Mouse (Mus musculus): ENCODE data around the gene Neu3. TPM values are rescaled to one million over a fixed set of nuclear protein-coding genes. Genes with fewer than 3 reads are reported as not detected.
A peak's percentile ranks its signal among the peaks of the same experiment; 100 is the strongest.

Neu3 gene
- polyA plus RNA-seq, 1 experiment from 2014 or later = 4.0 TPM

DNA sequence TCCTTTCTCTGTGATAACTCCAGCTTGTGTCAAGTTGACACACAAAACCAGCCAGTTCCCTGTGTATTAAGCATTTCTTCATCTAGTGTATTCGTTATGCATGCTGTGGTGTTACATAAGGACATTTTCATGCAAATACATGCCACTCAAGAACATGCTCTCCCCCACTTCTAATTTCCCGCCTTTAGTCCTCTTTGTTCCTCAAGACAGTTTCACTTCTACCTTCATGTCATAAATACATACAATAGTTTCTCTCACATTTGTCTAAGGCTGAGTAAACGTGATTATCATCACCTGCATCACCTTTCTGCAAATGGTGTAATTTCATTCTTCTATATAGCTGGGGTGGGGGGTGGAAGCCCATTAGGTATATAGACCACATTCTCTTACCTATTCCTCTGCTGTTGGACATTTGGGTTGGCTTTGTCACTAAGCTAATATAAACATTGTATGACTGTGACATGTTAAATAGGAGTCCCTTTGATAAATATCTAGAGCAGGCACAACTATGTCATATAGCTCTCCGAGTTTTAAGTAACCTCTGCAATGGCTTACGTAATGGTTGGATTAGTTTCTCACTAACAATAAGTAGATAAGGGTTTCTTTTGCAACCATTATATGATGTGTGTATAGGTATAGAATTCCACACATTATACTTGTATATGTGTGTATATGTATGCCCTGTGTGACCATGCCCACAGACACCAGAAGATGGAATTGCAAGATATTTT lies 5.1 kb upstream of the Neu3 start:
- Histone ChIP-seq H3K27ac (replicated peaks) (no peak overlapping the region), H3K9me3 (ENCODE audit: control insufficient read depth, low read length) (no peaks in the 10 kb centered on the region), H3K27me3 (ENCODE audit: control insufficient read depth, insufficient read depth, low read length) (no peaks in the 10 kb centered on the region), H3K4me1 (replicated peaks; ENCODE audit: control insufficient read depth, insufficient read depth) (peaks cover 4% of the 10 kb centered on the region), H3K4me3 (ENCODE audit: low read depth, low read length) (no peak overlapping the region), H3K36me3 (ENCODE audit: control insufficient read depth, insufficient read depth, low read length) (0 out of 2 replicates have a peak, but pooled peaks cover 3% of the 10 kb centered on the region), H3K9ac (ENCODE audit: low read length) (no peak overlapping the region), H3K4me2 (replicated peaks; ENCODE audit: low read depth) (no peak overlapping the region)
- no peak for TF ChIP-seq EP300 (optimal IDR thresholded peaks at IDR 0.05)
- TF ChIP-seq CTCF (IDR thresholded peaks at IDR 0.05; ENCODE audit: low read depth) = no peak
- DNase-seq (ENCODE audit: low spot score) = no peak
- no peak for ATAC-seq (ENCODE audit: low FRiP score, low TSS enrichment)
- WGBS = 64% methylated on average over 5 of the region's 5 CpGs

DNA sequence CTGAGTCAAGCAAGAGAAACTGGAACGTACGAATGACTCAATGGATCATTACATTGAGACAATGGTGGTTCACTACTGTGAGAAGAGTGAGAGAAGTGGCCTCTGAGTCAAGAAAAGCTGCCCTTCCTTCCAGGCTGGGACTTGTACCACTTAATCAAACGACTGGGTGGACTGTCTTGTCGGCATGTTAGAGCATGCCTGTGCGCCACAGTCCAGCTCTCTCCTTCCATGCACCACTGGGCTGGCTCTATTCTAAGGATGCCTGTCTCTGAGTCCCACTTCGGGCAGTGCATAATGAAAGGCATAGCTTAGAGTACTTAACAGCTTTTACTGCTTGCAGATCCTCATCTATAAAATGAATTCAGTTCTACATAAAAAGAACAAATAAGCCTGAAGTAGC lies 2.1 kb downstream of the Neu3 start:
- no peak for TF ChIP-seq CTCF (IDR thresholded peaks at IDR 0.05; ENCODE audit: low read depth)
- no peak for TF ChIP-seq EP300 (optimal IDR thresholded peaks at IDR 0.05)
- H3K4me2 ChIP-seq (replicated peaks; ENCODE audit: low read depth) = no peak overlapping the region
- ATAC-seq (ENCODE audit: low FRiP score, low TSS enrichment) (no peak), DNase-seq (ENCODE audit: low spot score) (no peak)
- H3K27me3 ChIP-seq (ENCODE audit: control insufficient read depth, insufficient read depth, low read length) = no peaks in the 10 kb centered on the region
- H3K9ac ChIP-seq (ENCODE audit: low read length) = no peak overlapping the region
- no peaks in the 10 kb centered on the region for H3K9me3 ChIP-seq (ENCODE audit: control insufficient read depth, low read length)
- WGBS = 47% methylated on average over 6 of the region's 6 CpGs
- H3K36me3 ChIP-seq (ENCODE audit: control insufficient read depth, insufficient read depth, low read length) = no peaks in the 10 kb centered on the region
- H3K27ac ChIP-seq (replicated peaks) = peak overlapping the region; percentile 59
- no peaks in the 10 kb centered on the region; the same call in 1 of the 2 replicates for H3K4me1 ChIP-seq (replicated peaks; ENCODE audit: control insufficient read depth, insufficient read depth)
- no peak overlapping the region for H3K4me3 ChIP-seq (ENCODE audit: low read depth, low read length)

DNA sequence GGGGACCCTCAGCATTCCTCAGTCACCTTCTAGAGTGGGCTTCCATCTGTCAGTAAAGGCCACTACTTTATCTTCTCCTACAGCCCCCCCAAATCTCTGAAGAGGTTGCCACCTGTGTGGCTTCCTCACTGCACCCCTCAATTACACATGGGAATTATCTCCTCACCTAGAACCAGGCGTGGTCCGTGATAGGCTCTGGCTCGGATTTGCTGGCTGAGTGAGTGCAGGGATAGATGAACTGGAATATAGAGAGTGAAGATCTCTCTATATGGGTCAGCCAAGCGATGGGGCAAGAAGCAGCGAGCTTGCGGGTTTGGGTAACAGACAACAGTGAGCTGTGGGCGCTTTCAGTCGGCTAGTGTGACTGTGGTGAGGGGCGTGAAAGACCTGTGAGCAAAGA lies 2.7 kb downstream of the Neu3 start:
- no peak for ATAC-seq (ENCODE audit: low FRiP score, low TSS enrichment)
- Histone ChIP-seq H3K4me1 (replicated peaks; ENCODE audit: control insufficient read depth, insufficient read depth) (no peaks in the 10 kb centered on the region; the same call in 1 of the 2 replicates), H3K4me3 (ENCODE audit: low read depth, low read length) (no peak overlapping the region), H3K36me3 (ENCODE audit: control insufficient read depth, insufficient read depth, low read length) (no peaks in the 10 kb centered on the region), H3K27me3 (ENCODE audit: control insufficient read depth, insufficient read depth, low read length) (no peaks in the 10 kb centered on the region), H3K27ac (replicated peaks) (peak overlapping the region; percentile 59), H3K9me3 (ENCODE audit: control insufficient read depth, low read length) (no peaks in the 10 kb centered on the region), H3K4me2 (replicated peaks; ENCODE audit: low read depth) (no peak overlapping the region), H3K9ac (ENCODE audit: low read length) (no peak overlapping the region)
- TF ChIP-seq EP300 (optimal IDR thresholded peaks at IDR 0.05) (no peak), CTCF (IDR thresholded peaks at IDR 0.05; ENCODE audit: low read depth) (no peak)
- 81% methylated on average over 9 of the region's 9 CpGs for WGBS
- no peak for DNase-seq (ENCODE audit: low spot score)

DNA sequence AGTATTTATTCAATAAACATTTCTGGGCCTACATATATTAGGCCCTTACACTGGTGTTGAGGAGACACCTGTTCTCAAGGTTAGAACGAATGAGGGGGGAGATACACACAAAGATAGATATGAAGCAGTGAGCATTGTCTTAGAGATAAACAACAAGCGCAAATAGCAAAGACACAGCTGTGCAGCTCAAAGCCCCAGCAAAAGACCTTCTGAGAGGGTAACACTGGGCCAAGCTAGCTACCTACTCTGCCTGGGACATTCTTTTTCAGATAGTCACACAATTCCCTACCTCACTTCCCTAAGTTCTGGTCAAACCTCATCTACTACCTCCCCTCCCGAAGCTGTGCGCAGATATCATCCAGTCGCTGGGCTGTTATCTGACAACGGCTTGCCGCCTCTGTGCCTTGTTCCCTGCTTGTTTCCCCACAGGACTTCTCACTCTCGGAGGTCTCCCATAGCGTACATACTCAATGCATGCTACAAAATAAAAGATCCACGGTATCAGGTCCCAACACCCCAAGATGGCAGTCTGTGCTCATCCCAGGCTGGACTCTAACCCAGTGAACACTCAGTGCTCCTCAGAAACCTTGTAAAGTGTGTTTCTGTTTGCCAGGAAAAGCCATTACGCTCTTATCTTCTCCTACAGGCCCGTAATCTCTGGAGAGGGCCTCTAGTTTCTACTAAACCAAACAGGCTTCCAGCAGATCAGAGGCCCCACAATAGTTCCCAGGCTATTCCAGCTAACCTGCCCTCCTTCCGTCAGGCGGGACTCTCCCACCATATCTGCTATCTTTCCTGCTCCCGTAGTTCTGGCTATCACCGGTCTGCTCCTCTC lies 3.4 kb downstream of the Neu3 start:
- no peak for DNase-seq (ENCODE audit: low spot score)
- Histone ChIP-seq H3K9ac (ENCODE audit: low read length) (no peak overlapping the region), H3K4me2 (replicated peaks; ENCODE audit: low read depth) (no peak overlapping the region), H3K4me1 (replicated peaks; ENCODE audit: control insufficient read depth, insufficient read depth) (no peaks in the 10 kb centered on the region; the same call in 1 of the 2 replicates), H3K27me3 (ENCODE audit: control insufficient read depth, insufficient read depth, low read length) (no peaks in the 10 kb centered on the region), H3K27ac (replicated peaks) (peak overlapping the region; percentile 59; the same call in 1 of the 2 replicates), H3K36me3 (ENCODE audit: control insufficient read depth, insufficient read depth, low read length) (no peaks in the 10 kb centered on the region), H3K9me3 (ENCODE audit: control insufficient read depth, low read length) (no peaks in the 10 kb centered on the region), H3K4me3 (ENCODE audit: low read depth, low read length) (no peak overlapping the region)
- 66% methylated on average over 16 of the region's 16 CpGs for WGBS
- no peak for ATAC-seq (ENCODE audit: low FRiP score, low TSS enrichment)
- TF ChIP-seq CTCF (IDR thresholded peaks at IDR 0.05; ENCODE audit: low read depth) = no peak
- TF ChIP-seq EP300 (optimal IDR thresholded peaks at IDR 0.05) = no peak

DNA sequence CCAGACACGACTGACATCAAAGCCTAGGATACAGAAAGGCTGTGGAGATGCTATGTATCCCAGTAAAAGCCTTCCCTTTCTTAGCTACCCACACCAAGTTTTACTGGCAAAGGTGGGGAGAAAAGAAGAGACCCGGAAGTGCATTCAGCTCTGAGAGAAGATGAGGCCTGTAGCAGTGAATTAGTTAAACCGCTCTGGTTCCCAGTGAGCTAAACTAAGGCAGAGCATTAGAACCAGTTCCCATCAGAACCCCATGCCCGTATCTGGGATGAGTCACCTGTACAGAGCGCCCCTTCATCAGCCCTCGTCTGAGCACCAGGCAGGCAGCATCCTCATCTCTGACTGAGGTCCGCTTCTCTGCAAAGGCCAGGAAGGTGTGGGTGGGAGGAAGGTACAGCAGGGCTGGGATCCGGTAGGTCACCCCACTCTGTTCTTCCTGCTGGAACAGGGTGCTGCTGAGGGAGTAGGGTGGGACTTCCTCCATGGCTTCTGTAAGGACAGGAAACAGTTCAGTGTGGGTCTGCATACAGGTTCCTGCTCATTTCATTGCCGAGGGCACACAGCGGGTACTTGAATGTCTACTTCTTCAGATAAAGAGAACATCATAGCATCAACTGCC lies 5.1 kb downstream of the Neu3 start:
- 79% methylated on average over 10 of the region's 10 CpGs for WGBS
- no peak overlapping the region for H3K4me2 ChIP-seq (replicated peaks; ENCODE audit: low read depth)
- ATAC-seq (ENCODE audit: low FRiP score, low TSS enrichment) (no peak), DNase-seq (ENCODE audit: low spot score) (no peak)
- no peaks in the 10 kb centered on the region for H3K36me3 ChIP-seq (ENCODE audit: control insufficient read depth, insufficient read depth, low read length)
- no peaks in the 10 kb centered on the region; the same call in 1 of the 2 replicates for H3K4me1 ChIP-seq (replicated peaks; ENCODE audit: control insufficient read depth, insufficient read depth)
- 0 out of 2 replicates have a peak overlapping the region, but pooled peaks have one; percentile 9 for H3K27ac ChIP-seq (replicated peaks)
- no peaks in the 10 kb centered on the region for H3K9me3 ChIP-seq (ENCODE audit: control insufficient read depth, low read length)
- no peak overlapping the region for H3K9ac ChIP-seq (ENCODE audit: low read length)
- no peaks in the 10 kb centered on the region for H3K27me3 ChIP-seq (ENCODE audit: control insufficient read depth, insufficient read depth, low read length)
- no peak overlapping the region for H3K4me3 ChIP-seq (ENCODE audit: low read depth, low read length)
- TF ChIP-seq CTCF (IDR thresholded peaks at IDR 0.05; ENCODE audit: low read depth) = no peak
- no peak for TF ChIP-seq EP300 (optimal IDR thresholded peaks at IDR 0.05)

Data from stomach, postnatal 0 days (tissue).